Mouse (Mus musculus): ENCODE results near the gene 0610009B22Rik. TPM values are rescaled to one million over a fixed set of nuclear protein-coding genes. Genes with fewer than 3 reads are reported as not detected.

The 0610009B22Rik gene
- polyA plus RNA-seq, 1 experiment from 2014 or later = 72.2 TPM

- Histone ChIP-seq H3K9me3 (replicated peaks) (no peaks in the 10 kb centered on the region), H3K9ac (peak overlapping the region; percentile 87), H3K4me2 (peak overlapping the region; percentile 78), H3K27me3 (0 out of 2 replicates have a peak, but pooled peaks cover 2% of the 10 kb centered on the region), H3K4me3 (peak overlapping the region; percentile 88), H3K36me3 (no peaks in the 10 kb centered on the region), H3K27ac (peak overlapping the region; percentile 79), H3K4me1 (replicated peaks) (peaks cover 27% of the 10 kb centered on the region)
- 0 out of 2 replicates have a peak, but pooled peaks have one; percentile 19 for ATAC-seq (replicated peaks; ENCODE audit: insufficient number of reproducible peaks, insufficient read depth, low FRiP score, low read depth)
- 5% methylated on average over 6 of the region's 6 CpGs for WGBS
These were observed 52.4 kb downstream of the 0610009B22Rik start for GRCm38 (mm10) chr11:51636323-51636684.

- no peaks in the 10 kb centered on the region for H3K36me3 ChIP-seq
- H3K27me3 ChIP-seq = 0 out of 2 replicates have a peak, but pooled peaks cover 2% of the 10 kb centered on the region
- peak within 1 kb of the TSS; percentile 87 for H3K9ac ChIP-seq
- no peaks in the 10 kb centered on the region for H3K9me3 ChIP-seq (replicated peaks)
- under 1% methylated on average over 61 of the region's 61 CpGs for WGBS
- H3K4me3 ChIP-seq = peak within 1 kb of the TSS; percentile 88
- peak within 1 kb of the TSS; percentile 79 for H3K27ac ChIP-seq
- ATAC-seq (replicated peaks; ENCODE audit: insufficient number of reproducible peaks, insufficient read depth, low FRiP score, low read depth) = peak; percentile 81
- peak within 1 kb of the TSS; percentile 78 for H3K4me2 ChIP-seq
- H3K4me1 ChIP-seq (replicated peaks) = peaks cover 27% of the 10 kb centered on the region
These were observed 53.0 kb downstream of the 0610009B22Rik start, which contains the start of gene Rmnd5b for GRCm38 (mm10) chr11:51635525-51636322. Gene Rmnd5b, minus strand, starts transcription at chr11:51635896.

Other genes with a start within 250 kb of the 0610009B22Rik start
- gene Phykpl, start 104.1 kb downstream of the 0610009B22Rik start, polyA plus RNA-seq (2015; fragmentation: Nextera tagmentation; extraction: Ambion mirVana) = 12.4 and 14.5 TPM in 2 replicates
- 239 and 289 TPM in 2 replicates for gene Hnrnpab, start 82.0 kb downstream of the 0610009B22Rik start, polyA plus RNA-seq (2015; fragmentation: Nextera tagmentation; extraction: Ambion mirVana)
- 64.8 and 79.8 TPM in 2 replicates for gene Nhp2, start 69.1 kb downstream of the 0610009B22Rik start, polyA plus RNA-seq (2015; fragmentation: Nextera tagmentation; extraction: Ambion mirVana)
- gene Rmnd5b, start 53.0 kb downstream of the 0610009B22Rik start, polyA plus RNA-seq (2015; fragmentation: Nextera tagmentation; extraction: Ambion mirVana) = 25.6 and 36.8 TPM in 2 replicates
- gene N4bp3, start 38.0 kb downstream of the 0610009B22Rik start, polyA plus RNA-seq (2015; fragmentation: Nextera tagmentation; extraction: Ambion mirVana) = 16.6 and 18.8 TPM in 2 replicates
- gene D930048N14Rik, start 37.9 kb downstream of the 0610009B22Rik start, polyA plus RNA-seq (2015; fragmentation: Nextera tagmentation; extraction: Ambion mirVana) = 1.00 and 1.5 TPM in 2 replicates
- 8.8 and 10.6 TPM in 2 replicates for gene Sec24a, start 74.8 kb upstream of the 0610009B22Rik start, polyA plus RNA-seq (2015; fragmentation: Nextera tagmentation; extraction: Ambion mirVana)
- gene Sar1b, start 74.8 kb upstream of the 0610009B22Rik start, polyA plus RNA-seq (2015; fragmentation: Nextera tagmentation; extraction: Ambion mirVana) = 115 and 137 TPM in 2 replicates
- gene Jade2, start 168.8 kb upstream of the 0610009B22Rik start, polyA plus RNA-seq (2015; fragmentation: Nextera tagmentation; extraction: Ambion mirVana) = 0.82 and 1.5 TPM in 2 replicates

All from heart, embryonic 15.5 days (tissue).